Mouse (Mus musculus): ENCODE results near the gene Nhsl1. TPM values are rescaled to one million over a fixed set of nuclear protein-coding genes. Genes with fewer than 3 reads are reported as not detected.

The Nhsl1 gene
- polyA plus RNA-seq, 1 experiment, result 3.0 TPM

DNA sequence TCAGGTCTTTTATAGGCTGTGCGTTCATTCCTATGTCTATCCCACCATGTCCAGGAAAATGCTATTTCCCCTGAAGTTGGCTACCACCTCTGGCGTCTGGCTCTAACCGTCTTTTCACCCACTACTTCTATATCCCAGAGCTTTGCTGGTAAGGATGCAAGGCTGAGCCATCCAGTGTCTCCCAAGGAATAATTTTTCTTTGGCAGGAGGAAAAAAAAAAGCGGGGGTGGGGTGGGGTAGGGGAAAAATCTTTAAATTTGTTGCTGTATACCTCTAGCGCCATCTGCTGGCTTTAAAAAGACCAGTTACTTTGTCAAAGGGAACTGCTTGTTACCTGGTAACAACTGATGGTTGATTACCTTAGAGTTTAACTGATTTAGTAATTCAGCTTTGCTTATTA lies 209.7 kb downstream of the Nhsl1 start:
- no peak overlapping the region for H3ac ChIP-seq (ENCODE audit: control insufficient read depth, insufficient read length, low read depth)
- H3K36me3 ChIP-seq (ENCODE audit: control insufficient read depth, insufficient read depth), result peaks cover 30% of the 10 kb centered on the region
- no peaks in the 10 kb centered on the region for H3K27me3 ChIP-seq (ENCODE audit: control insufficient read depth, insufficient read depth, insufficient read length)
- H3K79me2 ChIP-seq (ENCODE audit: control insufficient read depth, insufficient read depth), result no peaks in the 10 kb centered on the region
- TF ChIP-seq FOSL1 (IDR thresholded peaks at IDR 0.05; ENCODE audit: insufficient read depth, low read length, poor library complexity, severe bottlenecking) (no peak), MYOD1 (IDR thresholded peaks at IDR 0.05; ENCODE audit: control insufficient read depth, insufficient read length, low read depth) (no peak), CEBPB (IDR thresholded peaks at IDR 0.05; ENCODE audit: low read depth) (no peak), CTCF (IDR thresholded peaks at IDR 0.05; ENCODE audit: control insufficient read depth, insufficient read depth, insufficient read length) (no peak), MYOG (IDR thresholded peaks at IDR 0.05; ENCODE audit: control insufficient read depth, extremely low read depth, insufficient read length) (no peak), USF1 (IDR thresholded peaks at IDR 0.05; ENCODE audit: low read depth) (no peak), MAX (IDR thresholded peaks at IDR 0.05) (no peak)
- H3K79me3 ChIP-seq (ENCODE audit: low read depth), result no peaks in the 10 kb centered on the region
- no peak overlapping the region for H3K4me3 ChIP-seq (ENCODE audit: insufficient read depth, poor library complexity, severe bottlenecking)

DNA sequence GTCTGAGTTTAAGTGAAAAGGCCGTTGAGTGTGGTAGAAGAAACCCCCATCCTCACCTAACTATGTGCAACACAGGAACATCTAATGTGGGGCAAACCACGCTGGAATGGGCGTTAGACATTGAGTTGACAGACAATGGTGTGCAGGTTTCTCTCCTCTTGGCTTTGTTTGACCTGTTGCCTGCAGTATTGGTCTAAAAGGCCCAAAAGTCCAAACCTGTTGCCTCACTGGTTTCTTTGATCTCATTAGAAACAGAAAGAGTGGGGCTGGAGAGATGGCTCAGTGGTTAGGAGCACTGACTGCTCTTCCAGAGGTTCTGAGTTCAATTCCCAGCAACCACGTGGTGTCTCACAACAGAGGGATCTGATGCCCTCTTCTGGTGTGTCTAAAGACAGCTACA lies 210.4 kb downstream of the Nhsl1 start:
- no peak overlapping the region for H3K4me3 ChIP-seq (ENCODE audit: insufficient read depth, poor library complexity, severe bottlenecking)
- H3K79me2 ChIP-seq (ENCODE audit: control insufficient read depth, insufficient read depth), result no peaks in the 10 kb centered on the region
- peaks cover 28% of the 10 kb centered on the region for H3K36me3 ChIP-seq (ENCODE audit: control insufficient read depth, insufficient read depth)
- no peak for TF ChIP-seq MYOG (IDR thresholded peaks at IDR 0.05; ENCODE audit: control insufficient read depth, extremely low read depth, insufficient read length)
- no peak for TF ChIP-seq USF1 (IDR thresholded peaks at IDR 0.05; ENCODE audit: low read depth)
- no peak for TF ChIP-seq MAX (IDR thresholded peaks at IDR 0.05)
- no peak for TF ChIP-seq CTCF (IDR thresholded peaks at IDR 0.05; ENCODE audit: control insufficient read depth, insufficient read depth, insufficient read length)
- TF ChIP-seq MYOD1 (IDR thresholded peaks at IDR 0.05; ENCODE audit: control insufficient read depth, insufficient read length, low read depth), result no peak
- TF ChIP-seq FOSL1 (IDR thresholded peaks at IDR 0.05; ENCODE audit: insufficient read depth, low read length, poor library complexity, severe bottlenecking), result no peak
- TF ChIP-seq CEBPB (IDR thresholded peaks at IDR 0.05; ENCODE audit: low read depth), result no peak
- no peaks in the 10 kb centered on the region for H3K79me3 ChIP-seq (ENCODE audit: low read depth)
- H3K27me3 ChIP-seq (ENCODE audit: control insufficient read depth, insufficient read depth, insufficient read length), result no peaks in the 10 kb centered on the region
- no peak overlapping the region for H3ac ChIP-seq (ENCODE audit: control insufficient read depth, insufficient read length, low read depth)

DNA sequence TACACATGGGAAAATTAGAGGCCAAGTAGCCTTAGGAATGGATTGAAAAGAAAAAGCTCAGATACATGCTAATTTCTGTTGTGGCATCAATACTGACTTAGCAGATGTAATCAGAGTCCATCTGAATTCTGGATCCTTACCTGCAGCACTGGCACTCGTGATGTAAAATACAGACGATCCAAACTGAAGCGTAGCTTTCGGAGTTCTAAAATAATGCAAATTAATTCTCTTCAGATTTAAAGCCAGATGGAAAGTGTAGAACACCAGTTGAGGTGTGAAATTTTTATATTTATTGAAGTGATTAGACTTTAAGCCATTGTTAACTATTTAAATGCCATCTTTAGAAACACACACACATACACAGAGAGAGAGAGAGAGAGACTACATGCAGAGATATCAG lies 211.4 kb downstream of the Nhsl1 start:
- Histone ChIP-seq H3K36me3 (ENCODE audit: control insufficient read depth, insufficient read depth) (peaks cover 24% of the 10 kb centered on the region), H3K79me3 (ENCODE audit: low read depth) (no peaks in the 10 kb centered on the region), H3K4me3 (ENCODE audit: insufficient read depth, poor library complexity, severe bottlenecking) (no peak overlapping the region), H3K27me3 (ENCODE audit: control insufficient read depth, insufficient read depth, insufficient read length) (no peaks in the 10 kb centered on the region), H3K79me2 (ENCODE audit: control insufficient read depth, insufficient read depth) (no peaks in the 10 kb centered on the region), H3ac (ENCODE audit: control insufficient read depth, insufficient read length, low read depth) (no peak overlapping the region)
- no peak for TF ChIP-seq MYOD1 (IDR thresholded peaks at IDR 0.05; ENCODE audit: control insufficient read depth, insufficient read length, low read depth)
- no peak for TF ChIP-seq USF1 (IDR thresholded peaks at IDR 0.05; ENCODE audit: low read depth)
- TF ChIP-seq CTCF (IDR thresholded peaks at IDR 0.05; ENCODE audit: control insufficient read depth, insufficient read depth, insufficient read length), result no peak
- no peak for TF ChIP-seq CEBPB (IDR thresholded peaks at IDR 0.05; ENCODE audit: low read depth)
- no peak for TF ChIP-seq MYOG (IDR thresholded peaks at IDR 0.05; ENCODE audit: control insufficient read depth, extremely low read depth, insufficient read length)
- no peak for TF ChIP-seq FOSL1 (IDR thresholded peaks at IDR 0.05; ENCODE audit: insufficient read depth, low read length, poor library complexity, severe bottlenecking)
- TF ChIP-seq MAX (IDR thresholded peaks at IDR 0.05), result no peak

DNA sequence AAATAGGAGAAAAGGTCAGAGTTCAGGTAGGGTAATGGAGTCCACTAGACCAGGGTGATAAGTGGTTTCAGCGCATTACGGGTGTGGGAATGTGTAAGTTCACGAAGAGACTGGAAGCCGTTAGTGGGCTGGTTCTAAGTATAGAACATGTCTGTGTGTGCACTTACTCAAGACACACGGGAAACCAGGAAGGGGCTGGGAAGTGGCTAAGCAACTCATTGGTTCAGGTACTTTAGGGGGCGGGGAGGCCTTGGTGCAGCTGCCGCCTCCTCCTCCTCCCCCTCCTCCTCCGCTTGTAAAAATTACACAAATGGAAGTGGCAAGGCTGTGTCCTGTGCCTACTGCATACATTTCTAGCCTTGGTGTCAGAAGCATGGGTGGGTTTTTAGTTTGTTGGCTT lies 213.5 kb downstream of the Nhsl1 start:
- Histone ChIP-seq H3K4me3 (ENCODE audit: insufficient read depth, poor library complexity, severe bottlenecking) (no peak overlapping the region), H3K27me3 (ENCODE audit: control insufficient read depth, insufficient read depth, insufficient read length) (no peaks in the 10 kb centered on the region), H3ac (ENCODE audit: control insufficient read depth, insufficient read length, low read depth) (no peak overlapping the region), H3K79me2 (ENCODE audit: control insufficient read depth, insufficient read depth) (no peaks in the 10 kb centered on the region), H3K79me3 (ENCODE audit: low read depth) (no peaks in the 10 kb centered on the region), H3K36me3 (ENCODE audit: control insufficient read depth, insufficient read depth) (peaks cover 24% of the 10 kb centered on the region)
- TF ChIP-seq USF1 (IDR thresholded peaks at IDR 0.05; ENCODE audit: low read depth), result no peak
- TF ChIP-seq CEBPB (IDR thresholded peaks at IDR 0.05; ENCODE audit: low read depth), result no peak
- no peak for TF ChIP-seq MAX (IDR thresholded peaks at IDR 0.05)
- no peak for TF ChIP-seq FOSL1 (IDR thresholded peaks at IDR 0.05; ENCODE audit: insufficient read depth, low read length, poor library complexity, severe bottlenecking)
- TF ChIP-seq MYOD1 (IDR thresholded peaks at IDR 0.05; ENCODE audit: control insufficient read depth, insufficient read length, low read depth), result no peak
- TF ChIP-seq CTCF (IDR thresholded peaks at IDR 0.05; ENCODE audit: control insufficient read depth, insufficient read depth, insufficient read length), result no peak
- no peak for TF ChIP-seq MYOG (IDR thresholded peaks at IDR 0.05; ENCODE audit: control insufficient read depth, extremely low read depth, insufficient read length)

DNA sequence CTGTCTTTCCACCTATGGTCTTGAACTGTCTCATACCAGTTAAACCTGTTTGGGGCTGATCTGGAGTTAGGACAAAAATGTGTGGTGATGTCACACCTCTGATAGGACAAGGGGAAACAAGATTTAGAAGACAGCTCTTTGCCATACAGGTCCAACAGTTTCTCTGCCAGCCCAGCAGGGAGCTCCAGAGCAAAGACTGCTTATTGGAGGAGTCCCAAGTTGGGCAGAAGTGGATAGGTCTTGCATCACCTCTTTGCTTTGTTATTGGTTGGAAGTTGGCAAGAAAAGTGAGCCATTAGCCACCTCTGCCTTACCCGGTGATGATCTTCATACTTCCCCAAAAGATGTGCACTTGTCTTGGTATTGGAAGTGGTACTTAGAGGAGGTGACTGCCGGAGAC lies 218.1 kb downstream of the Nhsl1 start:
- Histone ChIP-seq H3K27me3 (ENCODE audit: control insufficient read depth, insufficient read depth, insufficient read length) (no peaks in the 10 kb centered on the region), H3K36me3 (ENCODE audit: control insufficient read depth, insufficient read depth) (peaks cover 9% of the 10 kb centered on the region), H3K79me3 (ENCODE audit: low read depth) (no peaks in the 10 kb centered on the region), H3K79me2 (ENCODE audit: control insufficient read depth, insufficient read depth) (no peaks in the 10 kb centered on the region), H3ac (ENCODE audit: control insufficient read depth, insufficient read length, low read depth) (no peak overlapping the region), H3K4me3 (ENCODE audit: insufficient read depth, poor library complexity, severe bottlenecking) (no peak overlapping the region)
- TF ChIP-seq CTCF (IDR thresholded peaks at IDR 0.05; ENCODE audit: control insufficient read depth, insufficient read depth, insufficient read length) (no peak), FOSL1 (IDR thresholded peaks at IDR 0.05; ENCODE audit: insufficient read depth, low read length, poor library complexity, severe bottlenecking) (no peak), MAX (IDR thresholded peaks at IDR 0.05) (no peak), CEBPB (IDR thresholded peaks at IDR 0.05; ENCODE audit: low read depth) (no peak), MYOG (IDR thresholded peaks at IDR 0.05; ENCODE audit: control insufficient read depth, extremely low read depth, insufficient read length) (no peak), USF1 (IDR thresholded peaks at IDR 0.05; ENCODE audit: low read depth) (no peak)

DNA sequence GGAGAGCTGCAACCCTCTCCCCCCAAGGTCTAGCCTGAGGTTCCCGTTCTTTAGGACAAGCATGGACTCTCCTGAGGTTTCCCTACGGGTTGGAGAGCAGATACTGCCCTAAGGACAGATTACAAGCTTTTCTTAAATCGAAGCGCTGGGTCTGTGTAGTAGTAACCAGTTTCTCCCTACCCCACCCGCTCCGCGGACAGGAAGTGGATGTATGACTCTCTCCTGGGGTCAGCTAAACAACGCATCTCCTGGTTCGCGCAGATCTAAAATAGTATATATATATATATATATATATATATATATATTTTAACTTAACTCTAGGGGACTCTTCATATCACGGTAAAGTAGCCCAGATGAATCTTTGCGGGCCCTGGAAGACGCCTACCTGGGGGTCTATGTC lies 226.5 kb downstream of the Nhsl1 start:
- H3K4me3 ChIP-seq (ENCODE audit: insufficient read depth, poor library complexity, severe bottlenecking), result peak overlapping the region; percentile 21
- peak overlapping the region; percentile 58 for H3ac ChIP-seq (ENCODE audit: control insufficient read depth, insufficient read length, low read depth)
- no peaks in the 10 kb centered on the region for H3K27me3 ChIP-seq (ENCODE audit: control insufficient read depth, insufficient read depth, insufficient read length)
- no peaks in the 10 kb centered on the region for H3K36me3 ChIP-seq (ENCODE audit: control insufficient read depth, insufficient read depth)
- TF ChIP-seq USF1 (IDR thresholded peaks at IDR 0.05; ENCODE audit: low read depth), result no peak
- TF ChIP-seq MYOG (IDR thresholded peaks at IDR 0.05; ENCODE audit: control insufficient read depth, extremely low read depth, insufficient read length), result no peak
- no peak for TF ChIP-seq FOSL1 (IDR thresholded peaks at IDR 0.05; ENCODE audit: insufficient read depth, low read length, poor library complexity, severe bottlenecking)
- TF ChIP-seq CTCF (IDR thresholded peaks at IDR 0.05; ENCODE audit: control insufficient read depth, insufficient read depth, insufficient read length), result no peak
- no peak for TF ChIP-seq MAX (IDR thresholded peaks at IDR 0.05)
- no peak for TF ChIP-seq MYOD1 (IDR thresholded peaks at IDR 0.05; ENCODE audit: control insufficient read depth, insufficient read length, low read depth)
- TF ChIP-seq CEBPB (IDR thresholded peaks at IDR 0.05; ENCODE audit: low read depth), result no peak
- H3K79me3 ChIP-seq (ENCODE audit: low read depth), result no peaks in the 10 kb centered on the region
- H3K79me2 ChIP-seq (ENCODE audit: control insufficient read depth, insufficient read depth), result no peaks in the 10 kb centered on the region

Data from C2C12 (cell line).